Mouse (Mus musculus) embryonic facial prominence, embryonic 10.5 days (tissue): ENCODE measurements at regions not wholly inside any gene's neighbourhood (a gene's known extent, or its start where the extent isn't known, plus 50 kb on each side); places are given as distances from the start of the nearest gene placed in this dataset.

Experiments used
- DNase-seq: peaks from one replicate; pipeline ENCODE4 v3.0.0-alpha.2; 2017; ENCODE audit warnings: low spot score
- H3K27ac ChIP-seq: fragments of 300-500 bp; sonication (generic); replicated peaks from 2 replicates; pipeline ENCODE4 v1.5.1; 2016; ENCODE audit warnings: mild to moderate bottlenecking
- H3K27me3 ChIP-seq: fragments of 300-500 bp; sonication (generic); replicated peaks from 2 replicates; pipeline ENCODE4 v1.6.1; 2016; ENCODE audit warnings: low read depth, mild to moderate bottlenecking; ENCODE audit not compliant: poor library complexity, severe bottlenecking
- H3K36me3 ChIP-seq: fragments of 300-500 bp; sonication (generic); replicated peaks from 2 replicates; pipeline ENCODE4 v1.6.1; 2016; ENCODE audit warnings: mild to moderate bottlenecking, moderate library complexity
- H3K4me1 ChIP-seq: fragments of 300-500 bp; sonication (generic); 2 replicates; pipeline ENCODE4 v1.6.1; 2016
- H3K4me3 ChIP-seq: fragments of 300-500 bp; sonication (generic); 2 replicates; pipeline ENCODE4 v1.5.1; 2016; ENCODE audit warnings: mild to moderate bottlenecking, moderate library complexity
- H3K9me3 ChIP-seq: fragments of 300-500 bp; sonication (generic); 2 replicates; pipeline ENCODE4 v1.6.1; 2016; ENCODE audit warnings: mild to moderate bottlenecking
- WGBS: fragments of 180-500 bp; shearing (Covaris S2); methylation state at CpG from one replicate; pipeline ENCODE4 v1.1.7; 2016; 5-methylcytosine and 5-hydroxymethylcytosine counted together

- Histone ChIP-seq H3K36me3 (no peaks in the 10 kb centered on the region), H3K27ac (no peak overlapping the region), H3K4me3 (no peak overlapping the region), H3K4me1 (no peaks in the 10 kb centered on the region), H3K27me3 (no peaks in the 10 kb centered on the region), H3K9me3 (no peaks in the 10 kb centered on the region)
- DNase-seq, result no peak
- 68% methylated on average over 4 of the region's 4 CpGs for WGBS
These were observed 466.7 kb downstream of the Plod2 start for GRCm38 (mm10) chr9:93008511-93009302.

- DNase-seq, result no peak
- H3K9me3 ChIP-seq, result no peaks in the 10 kb centered on the region
- H3K36me3 ChIP-seq, result no peaks in the 10 kb centered on the region
- no peak overlapping the region for H3K4me3 ChIP-seq
- no peak overlapping the region for H3K27ac ChIP-seq
- H3K27me3 ChIP-seq, result no peaks in the 10 kb centered on the region
- H3K4me1 ChIP-seq, result no peaks in the 10 kb centered on the region
- 79% methylated on average over 10 of the region's 10 CpGs for WGBS
These were observed 502.4 kb downstream of the Plod2 start for GRCm38 (mm10) chr9:93044298-93044912.

- DNase-seq, result no peak
- 81% methylated on average over 3 of the region's 3 CpGs for WGBS
- no peaks in the 10 kb centered on the region for H3K4me1 ChIP-seq
- H3K4me3 ChIP-seq, result no peak overlapping the region
- H3K27me3 ChIP-seq, result no peaks in the 10 kb centered on the region
- H3K27ac ChIP-seq, result no peak overlapping the region
- no peaks in the 10 kb centered on the region for H3K9me3 ChIP-seq
- no peaks in the 10 kb centered on the region for H3K36me3 ChIP-seq
These were observed 530.1 kb downstream of the Plod2 start for GRCm38 (mm10) chr9:93072140-93072539.

- no peaks in the 10 kb centered on the region for H3K27me3 ChIP-seq
- H3K4me1 ChIP-seq, result no peaks in the 10 kb centered on the region
- no peaks in the 10 kb centered on the region for H3K36me3 ChIP-seq
- WGBS, result 86% methylated on average over 1 of the region's 1 CpGs
- H3K9me3 ChIP-seq, result no peaks in the 10 kb centered on the region
- H3K4me3 ChIP-seq, result no peak overlapping the region
- H3K27ac ChIP-seq, result no peak overlapping the region
- no peak for DNase-seq
These were observed 541.1 kb downstream of the Plod2 start for GRCm38 (mm10) chr9:93083114-93083513.

- H3K36me3 ChIP-seq, result no peaks in the 10 kb centered on the region
- H3K4me1 ChIP-seq, result no peaks in the 10 kb centered on the region
- H3K27me3 ChIP-seq, result no peaks in the 10 kb centered on the region
- H3K27ac ChIP-seq, result no peak overlapping the region
- no peaks in the 10 kb centered on the region for H3K9me3 ChIP-seq
- no peak for DNase-seq
- no peak overlapping the region for H3K4me3 ChIP-seq
- WGBS, result 73% methylated on average over 1 of the region's 1 CpGs
These were observed 556.1 kb downstream of the Plod2 start for GRCm38 (mm10) chr9:93098008-93098581.

GRCm38 (mm10) chr9:93130561-93130960 is 588.5 kb downstream of the Plod2 start:
- 86% methylated on average over 1 of the region's 1 CpGs for WGBS
- Histone ChIP-seq H3K4me1 (no peaks in the 10 kb centered on the region), H3K9me3 (no peaks in the 10 kb centered on the region), H3K27me3 (no peaks in the 10 kb centered on the region), H3K36me3 (no peaks in the 10 kb centered on the region), H3K27ac (no peak overlapping the region), H3K4me3 (no peak overlapping the region)
- no peak for DNase-seq

- H3K27ac ChIP-seq, result no peak overlapping the region
- no peaks in the 10 kb centered on the region for H3K27me3 ChIP-seq
- no peaks in the 10 kb centered on the region for H3K4me1 ChIP-seq
- no peak for DNase-seq
- H3K4me3 ChIP-seq, result no peak overlapping the region
- no peaks in the 10 kb centered on the region for H3K36me3 ChIP-seq
- no peaks in the 10 kb centered on the region for H3K9me3 ChIP-seq
These were observed 589.7 kb downstream of the Plod2 start for GRCm38 (mm10) chr9:93131620-93132200.

- WGBS, result 88% methylated on average over 1 of the region's 1 CpGs
- H3K36me3 ChIP-seq, result no peaks in the 10 kb centered on the region
- no peaks in the 10 kb centered on the region for H3K9me3 ChIP-seq
- no peaks in the 10 kb centered on the region for H3K27me3 ChIP-seq
- no peak overlapping the region for H3K27ac ChIP-seq
- H3K4me1 ChIP-seq, result no peaks in the 10 kb centered on the region
- DNase-seq, result no peak
- H3K4me3 ChIP-seq, result no peak overlapping the region
These were observed 594.3 kb downstream of the Plod2 start for GRCm38 (mm10) chr9:93136349-93136748.

GRCm38 (mm10) chr9:93170071-93170470 is 628.0 kb downstream of the Plod2 start:
- no peak overlapping the region for H3K4me3 ChIP-seq
- no peaks in the 10 kb centered on the region for H3K9me3 ChIP-seq
- no peaks in the 10 kb centered on the region for H3K4me1 ChIP-seq
- no peak for DNase-seq
- no peak overlapping the region for H3K27ac ChIP-seq
- H3K36me3 ChIP-seq, result no peaks in the 10 kb centered on the region
- H3K27me3 ChIP-seq, result no peaks in the 10 kb centered on the region

- Histone ChIP-seq H3K9me3 (no peaks in the 10 kb centered on the region), H3K27me3 (no peaks in the 10 kb centered on the region), H3K4me1 (no peaks in the 10 kb centered on the region), H3K36me3 (no peaks in the 10 kb centered on the region), H3K27ac (no peak overlapping the region), H3K4me3 (no peak overlapping the region)
- no peak for DNase-seq
- 63% methylated on average over 1 of the region's 1 CpGs for WGBS
These were observed 644.6 kb downstream of the Plod2 start for GRCm38 (mm10) chr9:93186638-93187037.

- no peak overlapping the region for H3K27ac ChIP-seq
- H3K36me3 ChIP-seq, result no peaks in the 10 kb centered on the region
- H3K9me3 ChIP-seq, result no peaks in the 10 kb centered on the region
- DNase-seq, result no peak
- H3K27me3 ChIP-seq, result no peaks in the 10 kb centered on the region
- no peak overlapping the region for H3K4me3 ChIP-seq
- H3K4me1 ChIP-seq, result no peaks in the 10 kb centered on the region
These were observed 690.5 kb downstream of the Plod2 start for GRCm38 (mm10) chr9:93232562-93232961.

GRCm38 (mm10) chr9:93252146-93252545 is 710.1 kb downstream of the Plod2 start:
- H3K9me3 ChIP-seq, result no peaks in the 10 kb centered on the region
- no peak overlapping the region for H3K4me3 ChIP-seq
- no peak overlapping the region for H3K27ac ChIP-seq
- 87% methylated on average over 3 of the region's 3 CpGs for WGBS
- no peaks in the 10 kb centered on the region for H3K27me3 ChIP-seq
- no peaks in the 10 kb centered on the region for H3K4me1 ChIP-seq
- DNase-seq, result no peak
- H3K36me3 ChIP-seq, result no peaks in the 10 kb centered on the region

GRCm38 (mm10) chr9:93297332-93297731 is 755.3 kb downstream of the Plod2 start:
- Histone ChIP-seq H3K27me3 (no peaks in the 10 kb centered on the region), H3K27ac (no peak overlapping the region), H3K4me1 (no peaks in the 10 kb centered on the region), H3K9me3 (no peaks in the 10 kb centered on the region), H3K4me3 (no peak overlapping the region), H3K36me3 (no peaks in the 10 kb centered on the region)
- DNase-seq, result no peak
- 79% methylated on average over 2 of the region's 2 CpGs for WGBS
